Comparison of ENCODE assay signal across 10 mouse cellular contexts in the genomic region with DNA sequence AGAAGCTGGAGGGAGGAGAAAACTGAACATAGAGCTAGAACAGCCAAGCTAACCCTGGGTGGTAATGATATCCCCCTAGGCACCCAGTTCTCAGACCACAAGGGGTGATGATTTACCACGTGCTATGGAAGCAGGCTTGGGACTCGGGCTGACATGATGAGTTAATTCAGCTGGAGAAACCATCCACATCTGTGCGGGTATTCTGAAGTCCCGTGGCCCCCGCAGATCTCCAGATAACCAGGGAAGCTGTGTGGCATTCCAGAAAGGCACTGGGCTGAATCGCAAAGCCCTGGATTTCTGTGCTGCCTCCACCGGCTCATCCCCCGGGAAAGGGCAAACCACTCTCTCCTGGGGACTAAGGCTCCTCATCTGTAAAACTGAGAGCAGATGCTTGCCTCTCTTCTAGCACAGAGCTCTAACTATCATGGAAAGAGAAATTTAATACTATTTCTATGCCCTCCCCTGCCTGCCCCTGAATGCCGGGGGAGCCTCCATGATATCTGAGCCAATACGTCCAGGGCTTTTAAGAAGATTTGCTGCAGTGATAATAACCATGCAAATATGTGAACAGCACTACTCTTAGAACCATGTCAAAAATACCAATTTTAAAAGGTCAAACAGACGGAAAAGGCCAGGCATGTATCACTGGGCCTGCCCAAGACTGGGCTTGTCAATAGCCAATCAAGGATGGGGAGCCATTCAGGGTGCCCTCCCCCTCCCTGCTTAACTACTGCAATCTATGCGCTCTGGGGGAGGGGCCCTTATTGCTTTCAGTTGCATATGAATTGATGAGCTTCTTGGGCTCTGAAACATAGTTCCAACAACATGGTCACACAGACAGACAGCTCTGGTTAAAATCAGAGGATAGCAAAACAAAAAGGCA.
DNase-seq lines count a peak whose midpoint lies in the region; ATAC-seq lines count a peak whose summit lies in the region.
"Had no signal": no experiment of that assay in that cellular context is flagged by ENCODE, and none has a peak within 500 bp of the region (broad histone marks: within the 10 kb centered on the region; RNA-seq: fewer than 3 reads in every experiment).

No protein-coding gene starts in this region.

- no peak overlapping the region; the same call in 1 of the 2 replicates for H3K4me2 ChIP-seq in kidney, embryonic 14.5 days (replicated peaks; ENCODE audit: low read depth, low read length)
- peak overlapping the region; percentile 13; the same call in 1 of the 2 replicates for H3K4me2 ChIP-seq in embryonic facial prominence, embryonic 15.5 days (replicated peaks)
- peak overlapping the region; percentile 27 for H3K4me2 ChIP-seq in neural tube, embryonic 12.5 days (replicated peaks)
- H3K4me2 ChIP-seq: liver, embryonic 13.5 days had no signal

- 12% methylated on average over 12 of the region's 12 CpGs for WGBS in kidney, embryonic 14.5 days
- WGBS in embryonic facial prominence, embryonic 15.5 days, result 9% methylated on average over 12 of the region's 12 CpGs
- 28% methylated on average over 12 of the region's 12 CpGs for WGBS in neural tube, embryonic 12.5 days

- H3K9ac ChIP-seq in kidney, embryonic 14.5 days (ENCODE audit: low read depth, low read length), result no peak overlapping the region
- no peak overlapping the region for H3K9ac ChIP-seq in embryonic facial prominence, embryonic 15.5 days
- no peak overlapping the region for H3K9ac ChIP-seq in neural tube, embryonic 12.5 days
- H3K9ac ChIP-seq: liver, embryonic 13.5 days had no signal

- peak; percentile 89 for ATAC-seq in kidney, embryonic 14.5 days (ENCODE audit: low FRiP score, low TSS enrichment)
- peak; percentile 71 for ATAC-seq in embryonic facial prominence, embryonic 15.5 days (ENCODE audit: insufficient number of reproducible peaks, low FRiP score, low TSS enrichment, low read depth)
- ATAC-seq in neural tube, embryonic 12.5 days (ENCODE audit: low FRiP score, low read depth), result peak; percentile 62
- ATAC-seq in inflammation-experienced regulatory T-cells, adult 6 months, result no peak

- H3K36me3 ChIP-seq in kidney, embryonic 14.5 days (ENCODE audit: control insufficient read depth, insufficient read depth, low read length), result no peaks in the 10 kb centered on the region
- no peaks in the 10 kb centered on the region for H3K36me3 ChIP-seq in embryonic facial prominence, embryonic 15.5 days
- no peaks in the 10 kb centered on the region for H3K36me3 ChIP-seq in neural tube, embryonic 12.5 days
- H3K36me3 ChIP-seq: liver, embryonic 13.5 days had no signal

- H3K4me1 ChIP-seq in kidney, embryonic 14.5 days (ENCODE audit: control insufficient read depth, insufficient read depth, low read length), result peaks cover 8% of the 10 kb centered on the region; the same call in 1 of the 2 replicates
- H3K4me1 ChIP-seq in embryonic facial prominence, embryonic 15.5 days, result peaks cover 30% of the 10 kb centered on the region
- H3K4me1 ChIP-seq in neural tube, embryonic 12.5 days, result peaks cover 14% of the 10 kb centered on the region
- H3K4me1 ChIP-seq: liver, embryonic 13.5 days had no signal

- H3K4me3 ChIP-seq in kidney, embryonic 14.5 days (ENCODE audit: low read length), result no peak overlapping the region
- no peak overlapping the region for H3K4me3 ChIP-seq in embryonic facial prominence, embryonic 15.5 days (replicated peaks)
- H3K4me3 ChIP-seq in neural tube, embryonic 12.5 days, result no peak overlapping the region
- H3K4me3 ChIP-seq: liver, embryonic 13.5 days had no signal

- H3K27ac ChIP-seq in kidney, embryonic 14.5 days (ENCODE audit: low read depth, low read length), result peak overlapping the region; percentile 73
- peak overlapping the region; percentile 77 for H3K27ac ChIP-seq in embryonic facial prominence, embryonic 15.5 days (replicated peaks)
- H3K27ac ChIP-seq in neural tube, embryonic 12.5 days, result peak overlapping the region; percentile 33; the same call in 1 of the 2 replicates
- H3K27ac ChIP-seq: liver, embryonic 13.5 days had no signal

- DNase-seq in kidney, adult 9 months, result no peak
- peak; percentile 37 for DNase-seq in kidney, postnatal 14 days
- DNase-seq in heart, adult 11 months, result no peak
- DNase-seq in T-cell, adult 2 months (ENCODE audit: low spot score), result no peak
- DNase-seq: heart, adult 18-20 months; liver, embryonic 13.5 days had no signal

- no peaks in the 10 kb centered on the region for H3K27me3 ChIP-seq in kidney, embryonic 14.5 days (ENCODE audit: control insufficient read depth, insufficient read depth, low read length)
- no peaks in the 10 kb centered on the region for H3K27me3 ChIP-seq in embryonic facial prominence, embryonic 15.5 days
- no peaks in the 10 kb centered on the region for H3K27me3 ChIP-seq in neural tube, embryonic 12.5 days (replicated peaks)
- H3K27me3 ChIP-seq: liver, embryonic 13.5 days had no signal

- H3K9me3 ChIP-seq in kidney, embryonic 14.5 days (ENCODE audit: control insufficient read depth, low read length), result no peaks in the 10 kb centered on the region
- no peaks in the 10 kb centered on the region for H3K9me3 ChIP-seq in embryonic facial prominence, embryonic 15.5 days (replicated peaks)
- H3K9me3 ChIP-seq in neural tube, embryonic 12.5 days, result no peaks in the 10 kb centered on the region
- H3K9me3 ChIP-seq: liver, embryonic 13.5 days had no signal
